Mouse (Mus musculus) fibroblast of lung, adult 2 months (primary cell): ENCODE data around the gene Olfr273.
"Not testable (repeated sequence)": the region's sequence is repeated elsewhere in the genome, so short reads cannot be mapped to it uniquely, and the experiment has no call there.

Source experiments
- DNase-seq: peaks from one replicate; pipeline ENCODE4 v3.0.0-alpha.2; 2011; ENCODE audit warnings: low read depth

Olfr273 gene

GRCm38 (mm10) chr4:52859136-52859535 lies at the start of gene Olfr273:
Gene Olfr273 (minus strand): TSS chr4:52859236.
- DNase-seq: no peak

DNA sequence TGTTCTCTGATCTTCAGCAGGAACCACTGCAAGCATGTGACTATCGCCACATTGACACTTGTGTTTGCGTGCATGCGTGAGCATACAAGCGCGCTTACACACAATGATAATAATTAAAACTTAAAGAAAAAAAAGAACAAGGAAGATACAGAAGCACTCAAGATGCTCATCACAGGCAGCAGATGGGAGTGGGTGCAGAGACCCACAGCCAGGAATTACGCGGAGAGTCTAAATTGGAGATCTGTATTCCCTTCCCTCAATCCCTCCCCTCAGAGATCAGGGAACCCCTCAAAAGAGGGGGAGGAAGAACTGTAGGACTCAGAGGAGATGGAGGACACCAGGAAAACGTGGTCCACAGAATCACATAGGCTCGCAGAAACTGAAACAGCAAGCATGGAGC lies 5.1 kb upstream of the Olfr273 start:
- no peak for DNase-seq

DNA sequence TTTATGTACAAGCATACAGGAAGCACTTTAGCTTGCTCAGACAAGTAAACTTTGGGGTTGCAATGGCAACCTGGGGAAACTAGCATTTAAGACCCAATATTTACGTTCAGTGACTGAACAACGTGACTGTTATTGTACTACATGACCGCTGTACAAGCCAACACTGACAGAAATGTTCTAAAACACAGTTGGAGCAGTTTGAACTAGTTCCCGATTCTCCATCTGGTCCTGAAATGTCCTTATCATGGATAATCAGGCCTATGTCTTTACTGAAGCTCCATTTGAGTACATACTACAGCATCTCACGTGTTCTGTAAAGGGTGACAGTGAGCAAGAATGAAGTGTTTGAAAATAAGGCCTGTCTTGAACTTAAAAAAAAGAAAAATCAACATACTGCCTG lies 9.4 kb downstream of the Olfr273 start:
- no peak for DNase-seq

DNA sequence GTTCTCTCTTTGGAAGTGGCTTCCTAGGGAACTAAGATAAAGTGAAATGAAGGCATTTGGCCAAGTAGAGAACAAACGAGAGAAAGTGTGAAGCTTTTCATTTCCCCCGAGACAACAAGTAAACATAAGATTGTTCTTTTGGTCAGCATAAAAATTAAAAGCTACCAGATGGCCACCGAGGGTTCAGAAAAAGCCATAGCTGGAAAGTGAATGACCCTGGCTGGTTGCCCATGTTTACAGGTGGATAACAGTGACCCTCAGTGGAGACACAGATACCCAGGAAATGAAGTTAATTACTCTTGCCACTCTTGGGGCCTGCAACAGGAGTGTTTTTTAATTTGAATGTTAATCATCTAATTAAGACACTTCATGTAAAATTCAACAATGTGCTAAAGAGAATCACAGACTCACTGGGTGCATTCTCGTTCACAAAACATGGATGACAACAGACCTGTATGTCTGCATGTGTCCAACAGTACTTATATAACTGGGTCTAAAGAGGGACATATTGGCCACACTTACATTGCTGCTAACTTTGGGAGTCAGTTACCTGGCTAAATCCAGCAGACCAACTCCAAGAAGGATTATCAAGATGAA lies 9.9 kb downstream of the Olfr273 start:
- no peak for DNase-seq

DNA sequence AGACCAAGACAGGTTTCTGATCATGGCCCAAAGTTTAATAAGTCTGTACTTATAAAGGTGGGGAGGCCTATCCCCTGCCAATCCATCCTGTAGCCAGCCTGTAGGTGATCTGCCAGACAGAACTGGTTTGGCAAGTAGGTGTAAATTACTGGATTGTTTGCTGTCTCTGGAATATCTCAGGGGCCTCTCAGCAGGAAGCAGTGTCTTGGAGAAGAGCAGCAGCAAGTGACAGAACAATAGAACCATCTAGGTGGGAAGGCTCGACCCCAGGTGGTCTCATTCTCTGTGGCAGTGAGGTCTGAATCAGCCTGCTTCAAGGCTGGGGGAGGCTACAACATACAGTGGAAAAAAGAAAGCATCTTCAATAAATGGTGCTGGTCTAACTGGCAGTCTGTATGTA lies 13.6 kb downstream of the Olfr273 start:
- not testable (repeated sequence) for DNase-seq

DNA sequence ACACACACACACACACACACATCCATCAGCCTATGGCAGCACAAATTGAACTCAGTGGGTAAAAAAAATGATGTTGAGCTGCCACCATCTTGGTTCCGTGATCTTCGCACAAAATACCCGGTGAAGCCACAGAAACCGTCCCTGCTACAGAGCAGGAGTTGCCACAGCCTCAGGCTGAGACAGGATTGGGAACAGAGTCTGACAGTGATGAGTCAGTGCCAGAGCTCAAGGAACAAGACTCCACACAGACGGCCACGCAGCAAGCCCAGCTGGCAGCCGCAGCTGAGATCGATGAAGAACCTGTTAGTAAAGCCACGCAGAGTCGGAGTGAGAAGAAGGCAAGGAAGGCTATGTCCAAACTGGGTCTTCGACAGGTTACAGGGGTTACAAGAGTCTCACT lies 37.7 kb downstream of the Olfr273 start:
- DNase-seq: no peak

DNA sequence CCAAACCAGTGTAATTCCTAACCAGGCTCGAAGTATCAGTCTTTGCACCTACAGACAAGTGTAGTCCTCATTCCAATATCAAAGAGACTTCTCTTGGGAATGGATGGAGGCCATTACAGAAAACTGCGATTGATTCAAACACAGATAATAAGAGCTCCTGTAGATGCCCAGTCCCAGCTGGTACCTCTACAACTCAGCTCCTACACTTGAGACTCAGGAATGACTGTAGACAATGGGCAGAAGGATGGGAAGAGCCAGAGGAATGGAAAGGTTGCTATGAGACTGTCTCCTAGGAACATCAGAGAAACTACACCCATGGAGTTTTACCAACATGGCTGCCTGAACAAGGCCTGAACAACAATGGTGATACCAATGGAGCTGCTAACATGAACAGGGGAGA lies 44.7 kb downstream of the Olfr273 start, which contains the start of gene Olfr275:
TSS of gene Olfr275 (plus strand) at position 301 of the 400 bp plus-strand sequence.
- DNase-seq: no peak

GRCm38 (mm10) chr4:52811871-52812270 lies 47.2 kb downstream of the Olfr273 start:
- DNase-seq: no peak
